ENCODE assay signal across 9 mouse cellular contexts in genomic region chr14:61736384-61737322, GRCm38 (mm10).
DNase-seq lines count a peak whose midpoint lies in the region; ATAC-seq lines count a peak whose summit lies in the region.
"Had no signal": no experiment of that assay in that cellular context is flagged by ENCODE, and none has a peak within 500 bp of the region (broad histone marks: within the 10 kb centered on the region; RNA-seq: fewer than 3 reads in every experiment).

No protein-coding gene starts in this region.

- no peaks in the 10 kb centered on the region for H3K36me3 ChIP-seq in intestine, embryonic 14.5 days (ENCODE audit: control insufficient read depth, insufficient read depth, low read length)
- no peaks in the 10 kb centered on the region for H3K36me3 ChIP-seq in intestine, embryonic 15.5 days
- H3K36me3 ChIP-seq: lung, embryonic 15.5 days had no signal

- no peak overlapping the region for H3K9ac ChIP-seq in intestine, embryonic 14.5 days (ENCODE audit: low read length)
- H3K9ac ChIP-seq in intestine, embryonic 15.5 days: no peak overlapping the region
- H3K9ac ChIP-seq: lung, embryonic 15.5 days had no signal

- no peak for ATAC-seq in intestine, embryonic 14.5 days (replicated peaks; ENCODE audit: low FRiP score, low TSS enrichment, low read depth)
- no peak for ATAC-seq in intestine, embryonic 15.5 days
- 0 out of 2 replicates have a peak, but pooled peaks have one; percentile 23 for ATAC-seq in megakaryocyte progenitor cell, adult 5-6 weeks (replicated peaks; ENCODE audit: poor library complexity)

- no peaks in the 10 kb centered on the region for H3K9me3 ChIP-seq in intestine, embryonic 14.5 days (ENCODE audit: control insufficient read depth, low read length)
- no peaks in the 10 kb centered on the region for H3K9me3 ChIP-seq in intestine, embryonic 15.5 days
- H3K9me3 ChIP-seq: lung, embryonic 15.5 days had no signal

- no peaks in the 10 kb centered on the region for H3K27me3 ChIP-seq in intestine, embryonic 14.5 days (replicated peaks; ENCODE audit: control insufficient read depth, insufficient read depth, low read length)
- H3K27me3 ChIP-seq in intestine, embryonic 15.5 days (replicated peaks): no peaks in the 10 kb centered on the region
- H3K27me3 ChIP-seq: lung, embryonic 15.5 days had no signal

- no peak for DNase-seq in intestine, embryonic 14.5 days (ENCODE audit: low spot score)
- DNase-seq in ES-CJ7 (ENCODE audit: low read depth, low spot score): peak; percentile 41
- DNase-seq in heart, adult 8-10 months (ENCODE audit: low spot score): peak; percentile 32
- DNase-seq in cerebellum, postnatal 14 days: no peak
- DNase-seq in left cerebral cortex, postnatal 36 days (ENCODE audit: low spot score in 2 of 2): no peak
- no peak for DNase-seq in right cerebral cortex, postnatal 4 days

- WGBS in intestine, embryonic 14.5 days: 51% methylated on average over 16 of the region's 16 CpGs
- WGBS in intestine, embryonic 15.5 days: 51% methylated on average over 16 of the region's 16 CpGs

- intact Hi-C loops in left cerebral cortex, postnatal 36 days (cut with DNase I): no loop called here

- no peak overlapping the region for H3K27ac ChIP-seq in intestine, embryonic 14.5 days (ENCODE audit: low read depth)
- no peak overlapping the region for H3K27ac ChIP-seq in intestine, embryonic 15.5 days
- H3K27ac ChIP-seq: lung, embryonic 15.5 days had no signal

- no peak overlapping the region for H3K4me3 ChIP-seq in intestine, embryonic 14.5 days (ENCODE audit: low read depth, low read length)
- H3K4me3 ChIP-seq in intestine, embryonic 15.5 days (replicated peaks): no peak overlapping the region
- H3K4me3 ChIP-seq: lung, embryonic 15.5 days had no signal

- no peaks in the 10 kb centered on the region for H3K4me1 ChIP-seq in intestine, embryonic 14.5 days (replicated peaks; ENCODE audit: control insufficient read depth, insufficient read depth, low read length)
- no peaks in the 10 kb centered on the region for H3K4me1 ChIP-seq in intestine, embryonic 15.5 days (replicated peaks)

- peak overlapping the region; percentile 4; the same call in 1 of the 2 replicates for H3K4me2 ChIP-seq in intestine, embryonic 14.5 days (ENCODE audit: low read length)
- no peak overlapping the region for H3K4me2 ChIP-seq in intestine, embryonic 15.5 days (replicated peaks)
- H3K4me2 ChIP-seq: lung, embryonic 15.5 days had no signal

Comparison
In these comparisons a context has a peak if more than half of its experiments do, and no peak if none do; other contexts are left out.
1. DNase-seq: peak in ES-CJ7 (single experiment) and heart, adult 8-10 months (single experiment); none in intestine, embryonic 14.5 days (single experiment), cerebellum, postnatal 14 days (0 of 2), left cerebral cortex, postnatal 36 days (0 of 2) and right cerebral cortex, postnatal 4 days (single experiment).